Mouse (Mus musculus): ENCODE measurements around the gene Hnrnpu.

DNA sequence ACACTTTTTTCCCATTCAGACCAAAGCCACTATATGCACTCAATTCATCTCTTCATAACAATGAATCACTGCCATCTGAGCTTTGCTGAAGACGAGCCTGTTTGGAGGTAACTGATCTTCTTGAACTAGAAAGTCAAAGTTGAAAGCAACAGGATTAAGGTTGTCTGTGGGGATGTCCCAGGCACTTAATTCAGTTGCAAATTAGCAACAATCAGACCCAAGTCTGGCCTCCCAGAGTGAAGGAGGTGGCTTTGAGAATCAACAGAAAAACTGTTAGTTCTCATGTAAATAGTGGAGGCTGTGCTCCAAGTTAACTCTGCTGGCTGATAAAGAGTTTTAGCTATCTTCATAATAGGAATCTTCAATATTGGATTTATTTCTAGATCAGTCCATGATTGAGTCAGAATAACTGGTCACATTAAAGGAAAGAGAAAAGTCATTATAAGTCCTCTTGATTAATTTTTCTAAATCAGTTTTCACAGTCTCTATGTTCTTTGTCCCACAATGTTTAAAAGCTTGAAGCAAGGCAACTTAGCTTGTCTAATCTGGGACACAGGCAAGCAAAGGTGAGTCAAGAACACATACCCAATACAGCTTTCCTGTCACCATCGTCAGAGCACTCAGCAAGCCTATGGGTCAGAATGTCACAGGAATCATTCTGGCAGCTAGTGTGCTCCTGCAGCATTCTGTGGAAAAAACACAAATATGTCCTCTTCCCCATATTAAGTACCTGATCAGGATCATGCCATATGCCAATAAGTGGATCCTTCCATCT lies 53.5 kb downstream of the Hnrnpu start:
- TF ChIP-seq GATA1 (IDR thresholded peaks at IDR 0.05; ENCODE audit: low read length) (no peak), TAL1 (IDR thresholded peaks at IDR 0.05; ENCODE audit: low read length) (no peak)
